Mouse (Mus musculus): Measurements from ENCODE around the gene Parm1. TPM values are rescaled to one million over a fixed set of nuclear protein-coding genes. Genes with fewer than 3 reads are reported as not detected.

Parm1 gene
- total and polyA plus RNA-seq, 2 experiments from 2014 or later: 8.8 to 13.1 TPM

GRCm38 (mm10) chr5:91518946-91519345 is 1.5 kb downstream of the Parm1 start:
- peaks cover 3% of the 10 kb centered on the region; the same call in 1 of the 2 replicates for H3K27me3 ChIP-seq (ENCODE audit: insufficient read depth, low read length)
- 28% methylated on average over 7 of the region's 7 CpGs for WGBS
- no peaks in the 10 kb centered on the region for H3K36me3 ChIP-seq (ENCODE audit: insufficient read depth, low read length)
- H3K9me3 ChIP-seq (ENCODE audit: low read length): no peaks in the 10 kb centered on the region
- TF ChIP-seq CTCF (IDR thresholded peaks at IDR 0.05): no peak
- H3K9ac ChIP-seq (replicated peaks; ENCODE audit: low read length, poor library complexity, severe bottlenecking): no peak overlapping the region; the same call in 1 of the 2 replicates
- peak overlapping the region; percentile 55 for H3K4me3 ChIP-seq (ENCODE audit: low read depth, low read length)
- ATAC-seq (ENCODE audit: low FRiP score): 0 out of 2 replicates have a peak, but pooled peaks have one; percentile 32
- DNase-seq (ENCODE audit: low spot score): peak; percentile 66
- peak overlapping the region; percentile 91 for H3K4me2 ChIP-seq (ENCODE audit: low read depth, low read length, poor library complexity, severe bottlenecking)
- H3K27ac ChIP-seq (ENCODE audit: low read depth, low read length): no peak overlapping the region
- H3K4me1 ChIP-seq (ENCODE audit: insufficient read depth, low read length): peaks cover 3% of the 10 kb centered on the region; the same call in 1 of the 2 replicates

GRCm38 (mm10) chr5:91519521-91519920 is 2.1 kb downstream of the Parm1 start:
- Histone ChIP-seq H3K9me3 (ENCODE audit: low read length) (no peaks in the 10 kb centered on the region), H3K36me3 (ENCODE audit: insufficient read depth, low read length) (no peaks in the 10 kb centered on the region), H3K4me2 (ENCODE audit: low read depth, low read length, poor library complexity, severe bottlenecking) (peak overlapping the region; percentile 91; the same call in 1 of the 2 replicates), H3K9ac (replicated peaks; ENCODE audit: low read length, poor library complexity, severe bottlenecking) (no peak overlapping the region), H3K27ac (ENCODE audit: low read depth, low read length) (no peak overlapping the region), H3K4me3 (ENCODE audit: low read depth, low read length) (peak overlapping the region; percentile 55; the same call in 1 of the 2 replicates), H3K4me1 (ENCODE audit: insufficient read depth, low read length) (peaks cover 3% of the 10 kb centered on the region; the same call in 1 of the 2 replicates), H3K27me3 (ENCODE audit: insufficient read depth, low read length) (peaks cover 3% of the 10 kb centered on the region; the same call in 1 of the 2 replicates)
- no peak for TF ChIP-seq CTCF (IDR thresholded peaks at IDR 0.05)
- DNase-seq (ENCODE audit: low spot score) (no peak), ATAC-seq (ENCODE audit: low FRiP score) (no peak)
- 54% methylated on average over 4 of the region's 4 CpGs for WGBS

GRCm38 (mm10) chr5:91532748-91533496 is 15.5 kb downstream of the Parm1 start:
- DNase-seq (ENCODE audit: low spot score) (no peak), ATAC-seq (ENCODE audit: low FRiP score) (no peak)
- TF ChIP-seq CTCF (IDR thresholded peaks at IDR 0.05): no peak
- no peaks in the 10 kb centered on the region for H3K36me3 ChIP-seq (ENCODE audit: insufficient read depth, low read length)
- no peaks in the 10 kb centered on the region for H3K27me3 ChIP-seq (ENCODE audit: insufficient read depth, low read length)
- H3K27ac ChIP-seq (ENCODE audit: low read depth, low read length): no peak overlapping the region
- H3K4me3 ChIP-seq (ENCODE audit: low read depth, low read length): no peak overlapping the region
- 85% methylated on average over 10 of the region's 10 CpGs for WGBS
- H3K4me2 ChIP-seq (ENCODE audit: low read depth, low read length, poor library complexity, severe bottlenecking): no peak overlapping the region
- no peaks in the 10 kb centered on the region for H3K9me3 ChIP-seq (ENCODE audit: low read length)
- H3K9ac ChIP-seq (replicated peaks; ENCODE audit: low read length, poor library complexity, severe bottlenecking): no peak overlapping the region
- H3K4me1 ChIP-seq (ENCODE audit: insufficient read depth, low read length): no peaks in the 10 kb centered on the region

GRCm38 (mm10) chr5:91559071-91559610 is 41.7 kb downstream of the Parm1 start:
- Histone ChIP-seq H3K9me3 (ENCODE audit: low read length) (no peaks in the 10 kb centered on the region), H3K4me3 (ENCODE audit: low read depth, low read length) (no peak overlapping the region), H3K4me2 (ENCODE audit: low read depth, low read length, poor library complexity, severe bottlenecking) (no peak overlapping the region), H3K4me1 (ENCODE audit: insufficient read depth, low read length) (no peaks in the 10 kb centered on the region), H3K27me3 (ENCODE audit: insufficient read depth, low read length) (no peaks in the 10 kb centered on the region), H3K9ac (replicated peaks; ENCODE audit: low read length, poor library complexity, severe bottlenecking) (no peak overlapping the region), H3K36me3 (ENCODE audit: insufficient read depth, low read length) (no peaks in the 10 kb centered on the region), H3K27ac (ENCODE audit: low read depth, low read length) (no peak overlapping the region)
- TF ChIP-seq CTCF (IDR thresholded peaks at IDR 0.05): no peak
- 79% methylated on average over 7 of the region's 7 CpGs for WGBS
- ATAC-seq (ENCODE audit: low FRiP score) (peak; percentile 56; the same call in 1 of the 2 replicates), DNase-seq (ENCODE audit: low spot score) (peak; percentile 40)

- no peaks in the 10 kb centered on the region for H3K27me3 ChIP-seq (ENCODE audit: insufficient read depth, low read length)
- no peak overlapping the region for H3K9ac ChIP-seq (replicated peaks; ENCODE audit: low read length, poor library complexity, severe bottlenecking)
- H3K4me3 ChIP-seq (ENCODE audit: low read depth, low read length): no peak overlapping the region
- no peaks in the 10 kb centered on the region for H3K36me3 ChIP-seq (ENCODE audit: insufficient read depth, low read length)
- 59% methylated on average over 2 of the region's 2 CpGs for WGBS
- TF ChIP-seq CTCF (IDR thresholded peaks at IDR 0.05): no peak
- no peak for ATAC-seq (ENCODE audit: low FRiP score)
- no peaks in the 10 kb centered on the region for H3K9me3 ChIP-seq (ENCODE audit: low read length)
- no peak overlapping the region for H3K4me2 ChIP-seq (ENCODE audit: low read depth, low read length, poor library complexity, severe bottlenecking)
- H3K4me1 ChIP-seq (ENCODE audit: insufficient read depth, low read length): no peaks in the 10 kb centered on the region
- no peak overlapping the region for H3K27ac ChIP-seq (ENCODE audit: low read depth, low read length)
- no peak for DNase-seq (ENCODE audit: low spot score)
Measured at GRCm38 (mm10) chr5:91559711-91560110, 42.3 kb downstream of the Parm1 start.

- no peak for TF ChIP-seq CTCF (IDR thresholded peaks at IDR 0.05)
- Histone ChIP-seq H3K27me3 (ENCODE audit: insufficient read depth, low read length) (no peaks in the 10 kb centered on the region), H3K4me1 (ENCODE audit: insufficient read depth, low read length) (no peaks in the 10 kb centered on the region), H3K9me3 (ENCODE audit: low read length) (no peaks in the 10 kb centered on the region), H3K4me3 (ENCODE audit: low read depth, low read length) (no peak overlapping the region), H3K4me2 (ENCODE audit: low read depth, low read length, poor library complexity, severe bottlenecking) (no peak overlapping the region), H3K9ac (replicated peaks; ENCODE audit: low read length, poor library complexity, severe bottlenecking) (no peak overlapping the region), H3K27ac (ENCODE audit: low read depth, low read length) (no peak overlapping the region), H3K36me3 (ENCODE audit: insufficient read depth, low read length) (no peaks in the 10 kb centered on the region)
- 82% methylated on average over 3 of the region's 3 CpGs for WGBS
- no peak for ATAC-seq (ENCODE audit: low FRiP score)
- DNase-seq (ENCODE audit: low spot score): no peak
Measured at GRCm38 (mm10) chr5:91561394-91561793, 44.0 kb downstream of the Parm1 start.

Data from midbrain, postnatal 0 days (tissue).